Mouse (Mus musculus): ENCODE results near the gene Gstt1. TPM values are rescaled to one million over a fixed set of nuclear protein-coding genes. Genes with fewer than 3 reads are reported as not detected.

The Gstt1 gene
- polyA plus RNA-seq, 1 experiment from 2014 or later = 11.6 TPM

- no peak overlapping the region for H3K4me3 ChIP-seq (ENCODE audit: low read depth, low read length)
- no peaks in the 10 kb centered on the region for H3K4me1 ChIP-seq (replicated peaks; ENCODE audit: control insufficient read depth, insufficient read depth, low read length)
- H3K9ac ChIP-seq (ENCODE audit: low read depth, low read length) = no peak overlapping the region
- no peak for ATAC-seq
- H3K36me3 ChIP-seq (ENCODE audit: control insufficient read depth, insufficient read depth) = no peaks in the 10 kb centered on the region
- 83% methylated on average over 2 of the region's 2 CpGs for WGBS
- no peaks in the 10 kb centered on the region for H3K27me3 ChIP-seq (replicated peaks; ENCODE audit: control insufficient read depth, insufficient read depth, low read length)
- no peak overlapping the region for H3K27ac ChIP-seq (ENCODE audit: low read depth, low read length)
- no peak overlapping the region for H3K4me2 ChIP-seq (replicated peaks; ENCODE audit: low read depth)
- no peaks in the 10 kb centered on the region for H3K9me3 ChIP-seq (ENCODE audit: control insufficient read depth)
- no peak for TF ChIP-seq CTCF (IDR thresholded peaks at IDR 0.05; ENCODE audit: low read depth)
These were observed 31.9 kb upstream of the Gstt1 start for GRCm38 (mm10) chr10:75830275-75830670.

GRCm38 (mm10) chr10:75829529-75830274, 31.3 kb upstream of the Gstt1 start:
- no peaks in the 10 kb centered on the region for H3K36me3 ChIP-seq (ENCODE audit: control insufficient read depth, insufficient read depth)
- no peak for TF ChIP-seq CTCF (IDR thresholded peaks at IDR 0.05; ENCODE audit: low read depth)
- H3K9ac ChIP-seq (ENCODE audit: low read depth, low read length) = no peak overlapping the region
- H3K27ac ChIP-seq (ENCODE audit: low read depth, low read length) = no peak overlapping the region
- H3K4me1 ChIP-seq (replicated peaks; ENCODE audit: control insufficient read depth, insufficient read depth, low read length) = no peaks in the 10 kb centered on the region
- WGBS = 81% methylated on average over 2 of the region's 2 CpGs
- H3K4me2 ChIP-seq (replicated peaks; ENCODE audit: low read depth) = no peak overlapping the region
- H3K9me3 ChIP-seq (ENCODE audit: control insufficient read depth) = no peaks in the 10 kb centered on the region
- no peaks in the 10 kb centered on the region for H3K27me3 ChIP-seq (replicated peaks; ENCODE audit: control insufficient read depth, insufficient read depth, low read length)
- ATAC-seq = no peak
- no peak overlapping the region for H3K4me3 ChIP-seq (ENCODE audit: low read depth, low read length)

GRCm38 (mm10) chr10:75828500-75828931, 30.1 kb upstream of the Gstt1 start:
- Histone ChIP-seq H3K4me2 (replicated peaks; ENCODE audit: low read depth) (no peak overlapping the region), H3K4me1 (replicated peaks; ENCODE audit: control insufficient read depth, insufficient read depth, low read length) (no peaks in the 10 kb centered on the region), H3K36me3 (ENCODE audit: control insufficient read depth, insufficient read depth) (no peaks in the 10 kb centered on the region), H3K9me3 (ENCODE audit: control insufficient read depth) (no peaks in the 10 kb centered on the region), H3K9ac (ENCODE audit: low read depth, low read length) (no peak overlapping the region), H3K27me3 (replicated peaks; ENCODE audit: control insufficient read depth, insufficient read depth, low read length) (no peaks in the 10 kb centered on the region), H3K4me3 (ENCODE audit: low read depth, low read length) (no peak overlapping the region), H3K27ac (ENCODE audit: low read depth, low read length) (no peak overlapping the region)
- no peak for TF ChIP-seq CTCF (IDR thresholded peaks at IDR 0.05; ENCODE audit: low read depth)
- no peak for ATAC-seq

GRCm38 (mm10) chr10:75827668-75828360, 29.4 kb upstream of the Gstt1 start:
- no peak for TF ChIP-seq CTCF (IDR thresholded peaks at IDR 0.05; ENCODE audit: low read depth)
- no peaks in the 10 kb centered on the region for H3K36me3 ChIP-seq (ENCODE audit: control insufficient read depth, insufficient read depth)
- no peaks in the 10 kb centered on the region for H3K4me1 ChIP-seq (replicated peaks; ENCODE audit: control insufficient read depth, insufficient read depth, low read length)
- ATAC-seq = no peak
- no peaks in the 10 kb centered on the region for H3K27me3 ChIP-seq (replicated peaks; ENCODE audit: control insufficient read depth, insufficient read depth, low read length)
- H3K4me3 ChIP-seq (ENCODE audit: low read depth, low read length) = no peak overlapping the region
- 91% methylated on average over 4 of the region's 4 CpGs for WGBS
- H3K27ac ChIP-seq (ENCODE audit: low read depth, low read length) = no peak overlapping the region
- H3K9ac ChIP-seq (ENCODE audit: low read depth, low read length) = no peak overlapping the region
- no peak overlapping the region for H3K4me2 ChIP-seq (replicated peaks; ENCODE audit: low read depth)
- no peaks in the 10 kb centered on the region for H3K9me3 ChIP-seq (ENCODE audit: control insufficient read depth)

- Histone ChIP-seq H3K4me1 (replicated peaks; ENCODE audit: control insufficient read depth, insufficient read depth, low read length) (no peaks in the 10 kb centered on the region), H3K4me3 (ENCODE audit: low read depth, low read length) (no peak overlapping the region), H3K27me3 (replicated peaks; ENCODE audit: control insufficient read depth, insufficient read depth, low read length) (no peaks in the 10 kb centered on the region), H3K9ac (ENCODE audit: low read depth, low read length) (no peak overlapping the region), H3K36me3 (ENCODE audit: control insufficient read depth, insufficient read depth) (no peaks in the 10 kb centered on the region), H3K27ac (ENCODE audit: low read depth, low read length) (no peak overlapping the region), H3K9me3 (ENCODE audit: control insufficient read depth) (no peaks in the 10 kb centered on the region), H3K4me2 (replicated peaks; ENCODE audit: low read depth) (no peak overlapping the region)
- 75% methylated on average over 4 of the region's 4 CpGs for WGBS
- no peak for ATAC-seq
- TF ChIP-seq CTCF (IDR thresholded peaks at IDR 0.05; ENCODE audit: low read depth) = no peak
These were observed 26.1 kb upstream of the Gstt1 start for GRCm38 (mm10) chr10:75824530-75824929.

GRCm38 (mm10) chr10:75823782-75824181, 25.4 kb upstream of the Gstt1 start:
- Histone ChIP-seq H3K4me1 (replicated peaks; ENCODE audit: control insufficient read depth, insufficient read depth, low read length) (no peaks in the 10 kb centered on the region), H3K36me3 (ENCODE audit: control insufficient read depth, insufficient read depth) (no peaks in the 10 kb centered on the region), H3K9ac (ENCODE audit: low read depth, low read length) (no peak overlapping the region), H3K9me3 (ENCODE audit: control insufficient read depth) (no peaks in the 10 kb centered on the region), H3K27ac (ENCODE audit: low read depth, low read length) (no peak overlapping the region), H3K4me3 (ENCODE audit: low read depth, low read length) (no peak overlapping the region), H3K27me3 (replicated peaks; ENCODE audit: control insufficient read depth, insufficient read depth, low read length) (no peaks in the 10 kb centered on the region), H3K4me2 (replicated peaks; ENCODE audit: low read depth) (no peak overlapping the region)
- 95% methylated on average over 1 of the region's 1 CpGs for WGBS
- TF ChIP-seq CTCF (IDR thresholded peaks at IDR 0.05; ENCODE audit: low read depth) = no peak
- no peak for ATAC-seq

Measured in intestine, postnatal 0 days (tissue).